Mouse (Mus musculus): Measurements from ENCODE around the gene Ifnar1. TPM values are rescaled to one million over a fixed set of nuclear protein-coding genes. Genes with fewer than 3 reads are reported as not detected.

Gene Ifnar1
- polyA plus RNA-seq, 1 experiment from 2014 or later, result 51.4 TPM

DNA sequence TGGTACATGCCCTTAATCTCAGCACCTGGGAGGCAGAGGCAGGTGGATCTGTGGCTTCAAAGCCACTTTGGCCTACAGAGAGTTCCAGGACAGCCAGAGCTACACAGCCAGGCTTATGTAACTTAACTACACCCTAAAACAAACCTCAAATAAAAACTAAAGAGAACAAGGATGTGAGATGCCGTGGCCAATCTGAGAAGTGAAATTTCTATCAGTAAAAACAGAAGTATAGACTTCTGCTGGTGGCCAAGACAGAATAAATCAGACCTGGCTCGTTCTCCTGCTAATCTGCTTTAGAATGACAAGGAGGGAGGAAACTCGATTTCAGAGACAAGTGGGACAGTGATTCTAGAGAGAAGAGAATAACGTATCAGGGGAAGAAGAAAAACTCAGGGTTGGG is 29.2 kb upstream of the Ifnar1 start:
- 81% methylated on average over 4 of the region's 4 CpGs for WGBS
- no peak overlapping the region for H3K4me3 ChIP-seq (ENCODE audit: low read depth, low read length)
- DNase-seq (ENCODE audit: low spot score) (no peak), ATAC-seq (replicated peaks; ENCODE audit: low FRiP score) (no peak)
- H3K27ac ChIP-seq (ENCODE audit: low read depth, low read length), result no peak overlapping the region
- H3K36me3 ChIP-seq (ENCODE audit: control insufficient read depth, insufficient read depth, low read length), result no peaks in the 10 kb centered on the region
- no peak overlapping the region for H3K4me2 ChIP-seq (ENCODE audit: low read depth, low read length, severe bottlenecking)
- no peaks in the 10 kb centered on the region for H3K27me3 ChIP-seq (ENCODE audit: control insufficient read depth, insufficient read depth, low read length)
- no peaks in the 10 kb centered on the region for H3K4me1 ChIP-seq (replicated peaks; ENCODE audit: control insufficient read depth, insufficient read depth, low read length)
- no peaks in the 10 kb centered on the region for H3K9me3 ChIP-seq (ENCODE audit: control insufficient read depth, low read length)
- no peak overlapping the region for H3K9ac ChIP-seq (ENCODE audit: low read length)

- DNase-seq (ENCODE audit: low spot score), result no peak
- no peak overlapping the region for H3K4me3 ChIP-seq (ENCODE audit: low read depth, low read length)
- H3K27me3 ChIP-seq (ENCODE audit: control insufficient read depth, insufficient read depth, low read length), result no peaks in the 10 kb centered on the region
- WGBS, result 88% methylated on average over 21 of the region's 21 CpGs
- no peak overlapping the region for H3K9ac ChIP-seq (ENCODE audit: low read length)
- no peak overlapping the region for H3K4me2 ChIP-seq (ENCODE audit: low read depth, low read length, severe bottlenecking)
- no peaks in the 10 kb centered on the region for H3K36me3 ChIP-seq (ENCODE audit: control insufficient read depth, insufficient read depth, low read length)
- H3K27ac ChIP-seq (ENCODE audit: low read depth, low read length), result no peak overlapping the region
- H3K4me1 ChIP-seq (replicated peaks; ENCODE audit: control insufficient read depth, insufficient read depth, low read length), result no peaks in the 10 kb centered on the region
- H3K9me3 ChIP-seq (ENCODE audit: control insufficient read depth, low read length), result no peaks in the 10 kb centered on the region
- no peak for ATAC-seq (replicated peaks; ENCODE audit: low FRiP score)
Observed at GRCm38 (mm10) chr16:91458301-91458746, 26.7 kb upstream of the Ifnar1 start.

- Histone ChIP-seq H3K9me3 (ENCODE audit: control insufficient read depth, low read length) (no peaks in the 10 kb centered on the region), H3K4me1 (replicated peaks; ENCODE audit: control insufficient read depth, insufficient read depth, low read length) (no peaks in the 10 kb centered on the region), H3K4me2 (ENCODE audit: low read depth, low read length, severe bottlenecking) (no peak overlapping the region), H3K36me3 (ENCODE audit: control insufficient read depth, insufficient read depth, low read length) (no peaks in the 10 kb centered on the region), H3K27me3 (ENCODE audit: control insufficient read depth, insufficient read depth, low read length) (no peaks in the 10 kb centered on the region), H3K4me3 (ENCODE audit: low read depth, low read length) (no peak overlapping the region), H3K27ac (ENCODE audit: low read depth, low read length) (no peak overlapping the region), H3K9ac (ENCODE audit: low read length) (no peak overlapping the region)
- no peak for ATAC-seq (replicated peaks; ENCODE audit: low FRiP score)
- DNase-seq (ENCODE audit: low spot score), result no peak
- WGBS, result 48% methylated on average over 5 of the region's 5 CpGs
Observed at GRCm38 (mm10) chr16:91458976-91459375, 26.1 kb upstream of the Ifnar1 start.

DNA sequence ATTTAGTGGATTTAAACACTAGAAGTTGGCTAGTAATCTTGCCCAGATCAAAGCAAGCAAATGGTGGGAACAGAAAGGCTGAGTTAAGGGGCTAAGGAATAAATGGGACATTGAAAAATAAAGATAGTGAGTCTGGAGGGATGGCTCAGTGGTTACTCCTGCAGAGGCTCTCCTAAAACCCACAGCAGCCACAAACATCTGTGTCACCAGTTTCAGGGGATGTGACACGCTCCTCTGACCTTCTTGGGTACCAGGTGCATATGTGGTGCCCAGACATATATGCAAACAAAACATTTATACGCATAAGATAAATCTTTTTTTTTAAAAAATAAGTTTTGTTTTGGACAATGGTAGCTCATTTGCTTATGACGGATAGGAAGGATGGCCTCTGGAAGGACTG is 25.6 kb upstream of the Ifnar1 start:
- Histone ChIP-seq H3K36me3 (ENCODE audit: control insufficient read depth, insufficient read depth, low read length) (no peaks in the 10 kb centered on the region), H3K4me1 (replicated peaks; ENCODE audit: control insufficient read depth, insufficient read depth, low read length) (no peaks in the 10 kb centered on the region), H3K27me3 (ENCODE audit: control insufficient read depth, insufficient read depth, low read length) (no peaks in the 10 kb centered on the region), H3K4me2 (ENCODE audit: low read depth, low read length, severe bottlenecking) (no peak overlapping the region), H3K4me3 (ENCODE audit: low read depth, low read length) (no peak overlapping the region), H3K27ac (ENCODE audit: low read depth, low read length) (no peak overlapping the region), H3K9me3 (ENCODE audit: control insufficient read depth, low read length) (no peaks in the 10 kb centered on the region), H3K9ac (ENCODE audit: low read length) (no peak overlapping the region)
- ATAC-seq (replicated peaks; ENCODE audit: low FRiP score), result no peak
- WGBS, result 93% methylated on average over 3 of the region's 3 CpGs
- DNase-seq (ENCODE audit: low spot score), result no peak

DNA sequence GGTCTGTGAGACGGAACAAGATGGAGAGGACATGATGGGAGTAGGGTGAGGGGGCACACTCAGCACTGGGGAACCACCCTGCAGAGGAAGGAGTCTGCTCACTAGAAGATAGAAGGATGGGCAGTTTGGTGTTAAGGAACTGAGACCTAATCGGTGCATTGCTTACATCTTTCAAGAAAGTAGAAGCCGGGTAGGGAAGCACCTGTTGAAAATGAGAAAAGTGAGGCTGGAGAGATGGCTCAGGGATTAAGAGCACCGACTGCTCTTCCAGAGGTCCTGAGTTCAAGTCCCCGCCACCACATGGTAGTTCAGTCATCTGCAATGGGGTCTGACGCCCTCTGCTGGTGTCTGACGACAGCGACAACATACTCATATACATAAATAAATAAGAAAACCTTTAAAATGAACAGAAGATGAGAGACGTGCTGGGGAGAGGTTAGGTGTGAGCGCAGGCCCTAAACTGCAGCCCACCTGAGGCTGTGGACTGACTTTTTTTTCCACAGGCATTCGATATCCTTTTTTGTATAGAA is 25.1 kb upstream of the Ifnar1 start:
- Histone ChIP-seq H3K9me3 (ENCODE audit: control insufficient read depth, low read length) (no peaks in the 10 kb centered on the region), H3K9ac (ENCODE audit: low read length) (no peak overlapping the region), H3K27me3 (ENCODE audit: control insufficient read depth, insufficient read depth, low read length) (no peaks in the 10 kb centered on the region), H3K4me1 (replicated peaks; ENCODE audit: control insufficient read depth, insufficient read depth, low read length) (no peaks in the 10 kb centered on the region), H3K27ac (ENCODE audit: low read depth, low read length) (no peak overlapping the region), H3K4me3 (ENCODE audit: low read depth, low read length) (no peak overlapping the region), H3K36me3 (ENCODE audit: control insufficient read depth, insufficient read depth, low read length) (no peaks in the 10 kb centered on the region), H3K4me2 (ENCODE audit: low read depth, low read length, severe bottlenecking) (no peak overlapping the region)
- no peak for ATAC-seq (replicated peaks; ENCODE audit: low FRiP score)
- 77% methylated on average over 11 of the region's 11 CpGs for WGBS
- no peak for DNase-seq (ENCODE audit: low spot score)

- DNase-seq (ENCODE audit: low spot score) (no peak), ATAC-seq (replicated peaks; ENCODE audit: low FRiP score) (no peak)
- 75% methylated on average over 11 of the region's 11 CpGs for WGBS
- H3K4me1 ChIP-seq (replicated peaks; ENCODE audit: control insufficient read depth, insufficient read depth, low read length), result peaks cover 6% of the 10 kb centered on the region
- no peak overlapping the region for H3K4me2 ChIP-seq (ENCODE audit: low read depth, low read length, severe bottlenecking)
- no peaks in the 10 kb centered on the region for H3K9me3 ChIP-seq (ENCODE audit: control insufficient read depth, low read length)
- H3K9ac ChIP-seq (ENCODE audit: low read length), result no peak overlapping the region
- H3K27ac ChIP-seq (ENCODE audit: low read depth, low read length), result no peak overlapping the region
- H3K27me3 ChIP-seq (ENCODE audit: control insufficient read depth, insufficient read depth, low read length), result no peaks in the 10 kb centered on the region
- no peak overlapping the region for H3K4me3 ChIP-seq (ENCODE audit: low read depth, low read length)
- no peaks in the 10 kb centered on the region for H3K36me3 ChIP-seq (ENCODE audit: control insufficient read depth, insufficient read depth, low read length)
Observed at GRCm38 (mm10) chr16:91461066-91461638, 23.9 kb upstream of the Ifnar1 start.

GRCm38 (mm10) chr16:91461773-91462181 is 23.3 kb upstream of the Ifnar1 start:
- no peak for ATAC-seq (replicated peaks; ENCODE audit: low FRiP score)
- H3K4me1 ChIP-seq (replicated peaks; ENCODE audit: control insufficient read depth, insufficient read depth, low read length), result peaks cover 8% of the 10 kb centered on the region
- no peak overlapping the region for H3K4me3 ChIP-seq (ENCODE audit: low read depth, low read length)
- H3K9me3 ChIP-seq (ENCODE audit: control insufficient read depth, low read length), result no peaks in the 10 kb centered on the region
- no peak overlapping the region for H3K9ac ChIP-seq (ENCODE audit: low read length)
- WGBS, result 71% methylated on average over 9 of the region's 9 CpGs
- H3K4me2 ChIP-seq (ENCODE audit: low read depth, low read length, severe bottlenecking), result no peak overlapping the region
- H3K27ac ChIP-seq (ENCODE audit: low read depth, low read length), result no peak overlapping the region
- H3K27me3 ChIP-seq (ENCODE audit: control insufficient read depth, insufficient read depth, low read length), result no peaks in the 10 kb centered on the region
- no peak for DNase-seq (ENCODE audit: low spot score)
- H3K36me3 ChIP-seq (ENCODE audit: control insufficient read depth, insufficient read depth, low read length), result no peaks in the 10 kb centered on the region

GRCm38 (mm10) chr16:91462644-91463043 is 22.4 kb upstream of the Ifnar1 start:
- no peak overlapping the region for H3K27ac ChIP-seq (ENCODE audit: low read depth, low read length)
- H3K4me1 ChIP-seq (replicated peaks; ENCODE audit: control insufficient read depth, insufficient read depth, low read length), result peaks cover 8% of the 10 kb centered on the region
- ATAC-seq (replicated peaks; ENCODE audit: low FRiP score) (no peak), DNase-seq (ENCODE audit: low spot score) (no peak)
- no peak overlapping the region for H3K9ac ChIP-seq (ENCODE audit: low read length)
- WGBS, result 82% methylated on average over 3 of the region's 3 CpGs
- no peaks in the 10 kb centered on the region for H3K36me3 ChIP-seq (ENCODE audit: control insufficient read depth, insufficient read depth, low read length)
- H3K27me3 ChIP-seq (ENCODE audit: control insufficient read depth, insufficient read depth, low read length), result no peaks in the 10 kb centered on the region
- no peak overlapping the region for H3K4me2 ChIP-seq (ENCODE audit: low read depth, low read length, severe bottlenecking)
- H3K4me3 ChIP-seq (ENCODE audit: low read depth, low read length), result no peak overlapping the region
- no peaks in the 10 kb centered on the region for H3K9me3 ChIP-seq (ENCODE audit: control insufficient read depth, low read length)

GRCm38 (mm10) chr16:91463400-91463799 is 21.6 kb upstream of the Ifnar1 start:
- no peak overlapping the region for H3K4me3 ChIP-seq (ENCODE audit: low read depth, low read length)
- H3K4me2 ChIP-seq (ENCODE audit: low read depth, low read length, severe bottlenecking), result no peak overlapping the region
- WGBS, result 98% methylated on average over 2 of the region's 2 CpGs

More at GRCm38 (mm10) chr16:91463400-91463799, 21.6 kb upstream of the Ifnar1 start:
- Histone ChIP-seq H3K36me3 (ENCODE audit: control insufficient read depth, insufficient read depth, low read length) (no peaks in the 10 kb centered on the region), H3K27ac (ENCODE audit: low read depth, low read length) (no peak overlapping the region), H3K9me3 (ENCODE audit: control insufficient read depth, low read length) (no peaks in the 10 kb centered on the region), H3K4me1 (replicated peaks; ENCODE audit: control insufficient read depth, insufficient read depth, low read length) (peaks cover 8% of the 10 kb centered on the region), H3K9ac (ENCODE audit: low read length) (no peak overlapping the region), H3K27me3 (ENCODE audit: control insufficient read depth, insufficient read depth, low read length) (no peaks in the 10 kb centered on the region)
- ATAC-seq (replicated peaks; ENCODE audit: low FRiP score) (no peak), DNase-seq (ENCODE audit: low spot score) (no peak)
